Mouse (Mus musculus) 3T3-L1 (cell line): Measurements from ENCODE around the gene Dnajb1.

Experiments used
- DNase-seq: peaks from one replicate; pipeline ENCODE4 v3.0.0-alpha.2; 2015; ENCODE audit warnings: low read depth, low spot score

Gene Dnajb1

DNA sequence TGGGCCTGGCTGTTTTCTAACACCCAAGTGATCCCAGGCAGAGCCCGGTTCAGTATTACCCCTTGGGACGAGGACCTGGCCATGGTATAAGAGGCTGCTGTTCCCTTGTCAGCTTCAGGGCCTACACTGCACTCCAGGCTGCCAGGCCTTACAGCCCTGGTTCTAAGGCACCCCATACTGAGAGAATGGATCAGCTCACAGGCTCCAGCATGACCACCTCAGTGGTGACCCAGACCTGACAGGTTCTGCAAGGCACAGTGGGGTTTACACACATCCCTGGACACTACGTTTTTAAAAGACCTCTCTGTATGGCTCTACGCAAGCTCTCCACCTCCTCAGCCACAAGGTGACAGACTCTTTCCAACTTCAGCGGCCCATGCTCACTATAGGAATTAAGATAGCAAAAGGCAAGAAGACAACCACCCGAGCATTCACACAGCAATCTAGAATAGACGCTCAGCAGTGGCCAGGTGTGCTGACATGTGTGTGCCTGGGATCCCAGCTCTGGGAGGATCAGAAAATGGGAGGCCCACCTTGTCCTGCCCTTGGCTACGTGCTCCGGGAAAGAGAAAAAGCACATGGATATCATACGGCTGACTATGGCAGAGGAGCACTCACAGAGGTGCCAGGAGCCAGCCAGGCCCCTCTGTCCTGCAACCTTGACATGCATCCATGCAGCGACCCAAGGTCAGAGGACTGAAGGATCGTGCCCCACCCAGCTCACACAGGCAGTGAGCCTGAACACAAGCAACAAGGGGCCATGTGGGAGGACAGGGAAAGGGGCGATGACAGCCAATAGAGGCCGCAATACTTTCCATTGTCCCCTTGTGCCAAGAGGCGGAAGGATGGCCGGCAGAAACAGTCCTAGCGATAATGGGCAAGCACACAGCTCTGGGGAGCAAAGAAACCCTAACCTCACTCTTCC is 29.6 kb upstream of the Dnajb1 start:
- DNase-seq: no peak

DNA sequence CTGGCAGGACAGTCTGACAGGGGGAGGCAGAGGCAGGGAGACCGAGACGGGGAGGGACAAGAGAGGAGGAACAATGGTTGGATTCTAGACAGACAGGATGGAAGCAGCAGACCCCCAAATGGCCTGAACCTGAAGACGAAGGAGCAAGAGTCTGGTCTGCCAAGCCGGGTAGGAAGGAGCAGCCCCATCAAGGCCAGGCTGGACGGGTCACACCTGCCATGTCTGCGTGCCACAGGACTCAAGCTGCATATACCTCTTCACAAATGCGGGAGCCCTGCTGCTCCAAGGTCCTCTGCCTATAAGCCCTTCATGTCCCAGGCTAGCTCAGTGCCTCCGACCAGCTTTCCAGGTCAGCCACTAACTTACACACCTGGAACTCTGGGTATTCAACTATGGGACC is 28.3 kb upstream of the Dnajb1 start:
- DNase-seq: no peak

DNA sequence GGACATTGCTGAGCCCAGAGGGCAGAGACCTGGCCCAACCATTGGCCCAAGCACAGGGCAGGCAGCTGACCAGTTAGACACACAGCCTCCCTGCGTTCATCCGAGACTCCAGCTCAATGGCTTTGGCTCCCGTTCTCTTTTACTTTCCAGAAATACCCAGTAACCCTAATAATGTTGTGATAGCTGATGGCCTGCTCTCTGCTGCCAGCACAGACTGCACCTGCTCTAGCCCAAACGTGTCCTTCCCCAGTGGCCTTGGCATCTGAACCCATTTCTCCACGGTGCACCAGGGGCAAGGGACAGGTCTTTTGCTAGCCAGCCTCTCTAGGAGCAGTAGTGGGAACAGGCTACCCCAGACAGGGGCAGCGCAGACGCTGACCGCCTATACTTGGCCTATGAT is 27.2 kb upstream of the Dnajb1 start:
- no peak for DNase-seq

DNA sequence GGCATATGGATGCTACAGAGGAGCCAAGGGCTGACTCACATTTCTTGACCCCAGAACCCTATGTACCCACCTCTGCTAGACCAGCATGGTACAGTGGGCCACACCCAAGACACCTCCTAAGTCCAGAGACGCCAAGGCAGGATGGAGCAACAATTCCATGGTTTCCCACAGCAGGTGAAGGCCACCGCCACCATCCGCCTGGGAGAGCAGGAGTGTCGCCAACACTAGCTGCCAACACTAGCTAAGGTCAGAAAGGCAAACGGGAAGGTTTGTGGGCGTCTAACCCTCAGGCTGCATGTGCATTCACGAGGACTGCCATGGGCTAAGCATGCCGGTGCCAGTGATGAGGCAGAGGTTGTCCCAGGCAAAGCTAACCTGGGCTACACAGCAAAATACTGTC is 25.8 kb upstream of the Dnajb1 start:
- DNase-seq: no peak

DNA sequence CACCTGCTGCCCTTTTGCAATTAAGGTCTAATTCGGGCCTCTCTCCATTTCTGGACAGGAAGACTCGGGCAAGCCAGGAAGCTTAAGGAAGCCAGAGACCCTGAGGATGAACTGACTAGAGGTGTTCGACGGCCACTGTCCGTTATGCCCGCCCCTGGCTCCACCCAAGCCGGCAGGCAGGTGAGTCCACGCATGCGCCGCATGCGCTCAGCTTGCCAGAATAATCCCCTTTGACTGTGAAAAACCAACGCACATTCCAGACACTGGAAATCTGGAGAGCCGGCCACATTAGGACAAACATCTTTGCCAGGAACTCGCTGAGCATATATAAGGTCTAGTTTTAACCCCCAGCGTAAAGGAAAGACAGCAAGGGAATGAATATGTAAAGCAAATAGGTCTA is 24.8 kb upstream of the Dnajb1 start:
- no peak for DNase-seq

DNA sequence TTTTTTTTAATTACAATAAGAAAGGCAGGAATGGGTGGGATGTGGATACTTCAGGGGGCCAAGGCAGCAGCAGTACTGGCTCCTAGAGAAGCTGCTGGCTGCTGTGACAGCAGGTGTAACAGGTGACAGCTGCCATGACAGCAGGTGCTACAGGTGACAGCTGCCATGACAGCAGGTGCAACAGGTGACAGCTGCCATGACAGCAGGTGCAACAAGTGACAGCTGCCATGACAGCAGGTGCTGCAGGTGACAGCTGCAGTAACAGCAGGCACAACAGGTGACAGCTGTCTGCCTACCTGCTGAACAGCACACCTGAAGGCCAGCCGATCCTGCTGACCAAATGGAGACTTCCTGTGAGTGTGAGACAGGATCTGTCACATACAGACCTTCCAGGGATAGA is 23.2 kb upstream of the Dnajb1 start:
- DNase-seq: no peak

DNA sequence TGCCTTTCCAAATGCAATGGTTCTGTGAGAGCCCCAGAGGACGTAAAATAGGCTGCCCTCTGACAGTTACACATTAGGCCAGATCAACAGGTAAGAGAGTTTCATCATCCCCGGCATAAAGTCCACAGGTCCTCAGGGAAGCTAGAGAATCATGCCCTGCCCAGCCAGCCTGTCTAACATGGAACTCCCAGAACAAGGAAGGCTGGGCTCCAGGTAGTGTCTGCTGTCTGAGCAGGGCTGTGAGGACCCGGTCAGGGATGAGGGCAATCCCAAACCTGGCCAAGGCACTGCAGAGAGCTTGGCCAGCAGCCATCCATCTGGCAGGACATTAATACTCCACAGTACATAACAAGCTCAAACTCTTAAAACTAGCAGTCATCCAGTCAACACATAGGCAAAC is 22.7 kb upstream of the Dnajb1 start:
- DNase-seq: no peak

DNA sequence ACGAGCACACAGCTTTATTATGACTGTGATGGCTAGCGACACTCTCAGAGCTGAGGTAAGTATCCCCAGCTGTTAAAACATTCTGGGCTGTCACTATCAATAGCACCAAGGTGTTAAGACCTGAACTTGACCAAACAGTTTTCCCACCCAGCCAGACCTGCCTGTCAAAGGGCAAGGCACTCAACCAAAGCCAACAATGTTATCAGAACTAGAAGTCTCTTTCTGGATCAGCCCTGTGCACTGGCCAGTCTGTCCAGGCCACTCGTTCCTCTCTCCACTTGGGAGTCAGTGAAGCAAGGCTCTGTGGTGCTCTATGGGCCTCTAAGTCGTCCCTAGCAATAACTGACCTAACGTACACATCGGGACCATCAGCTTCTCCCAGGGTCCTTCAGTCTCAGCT is 20.3 kb upstream of the Dnajb1 start:
- DNase-seq: no peak

DNA sequence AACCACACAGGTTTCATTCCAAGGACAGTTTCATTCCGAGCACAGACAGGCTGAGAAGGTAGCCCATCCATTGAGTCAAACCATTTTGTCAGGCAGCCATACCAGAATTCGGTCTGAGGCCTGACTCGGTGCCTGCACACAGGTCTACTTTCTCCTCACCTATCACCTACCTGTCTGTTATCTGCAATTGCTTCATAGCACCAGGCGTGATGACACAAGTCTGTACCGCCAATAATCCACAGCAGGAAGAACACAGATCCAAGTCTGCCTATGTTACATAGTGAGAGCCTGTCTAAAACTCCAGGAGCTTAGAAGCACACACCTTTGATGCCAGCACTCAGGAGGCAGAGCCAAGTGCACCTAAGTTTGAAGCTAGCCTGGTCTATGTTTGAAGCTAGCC is 19.1 kb upstream of the Dnajb1 start:
- DNase-seq: no peak

DNA sequence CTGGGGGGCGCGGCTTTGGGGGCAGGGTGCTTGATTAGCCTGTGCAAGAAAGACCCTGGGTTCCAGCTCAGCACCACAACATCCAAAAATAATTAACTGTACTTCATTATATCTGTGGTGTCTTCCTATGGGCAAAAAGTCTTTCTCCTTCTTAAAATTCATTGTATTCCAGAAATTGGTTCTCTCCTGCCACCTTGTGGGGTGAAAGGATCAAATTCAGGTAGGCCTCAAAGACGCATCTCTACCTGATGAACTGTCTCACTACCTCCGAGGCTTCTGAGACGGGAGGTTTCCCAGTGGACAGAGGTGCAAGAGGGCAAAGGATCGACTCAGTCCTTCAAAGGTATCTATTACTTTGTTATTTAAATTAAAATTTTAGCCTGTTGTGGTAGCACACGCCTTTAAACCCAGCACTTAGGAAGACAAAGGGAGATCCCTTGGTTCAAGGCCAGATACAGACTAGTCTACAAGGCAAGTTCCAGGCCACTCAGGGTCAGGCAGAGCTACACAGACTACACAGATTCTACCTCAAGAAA is 17.4 kb upstream of the Dnajb1 start:
- DNase-seq: no peak

DNA sequence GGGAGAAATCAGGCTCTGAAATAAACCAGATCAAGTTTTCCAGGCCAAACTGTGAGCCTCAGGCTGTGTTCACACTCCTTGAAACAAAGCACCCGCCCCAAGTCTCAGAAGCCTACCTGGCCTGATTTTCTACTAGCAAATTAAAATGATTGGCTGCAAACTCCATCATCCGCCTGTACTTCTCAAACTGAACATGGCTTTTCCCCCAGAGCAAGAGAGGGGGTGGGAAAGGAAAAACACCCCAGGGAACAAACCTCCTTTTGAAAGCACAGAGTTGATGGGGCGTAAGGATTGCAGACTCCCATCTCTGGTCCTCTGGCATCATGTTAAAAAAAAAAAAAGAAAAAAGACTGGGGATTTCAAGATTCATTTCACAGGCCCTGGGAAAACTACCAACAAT is 15.3 kb upstream of the Dnajb1 start:
- DNase-seq: no peak

DNA sequence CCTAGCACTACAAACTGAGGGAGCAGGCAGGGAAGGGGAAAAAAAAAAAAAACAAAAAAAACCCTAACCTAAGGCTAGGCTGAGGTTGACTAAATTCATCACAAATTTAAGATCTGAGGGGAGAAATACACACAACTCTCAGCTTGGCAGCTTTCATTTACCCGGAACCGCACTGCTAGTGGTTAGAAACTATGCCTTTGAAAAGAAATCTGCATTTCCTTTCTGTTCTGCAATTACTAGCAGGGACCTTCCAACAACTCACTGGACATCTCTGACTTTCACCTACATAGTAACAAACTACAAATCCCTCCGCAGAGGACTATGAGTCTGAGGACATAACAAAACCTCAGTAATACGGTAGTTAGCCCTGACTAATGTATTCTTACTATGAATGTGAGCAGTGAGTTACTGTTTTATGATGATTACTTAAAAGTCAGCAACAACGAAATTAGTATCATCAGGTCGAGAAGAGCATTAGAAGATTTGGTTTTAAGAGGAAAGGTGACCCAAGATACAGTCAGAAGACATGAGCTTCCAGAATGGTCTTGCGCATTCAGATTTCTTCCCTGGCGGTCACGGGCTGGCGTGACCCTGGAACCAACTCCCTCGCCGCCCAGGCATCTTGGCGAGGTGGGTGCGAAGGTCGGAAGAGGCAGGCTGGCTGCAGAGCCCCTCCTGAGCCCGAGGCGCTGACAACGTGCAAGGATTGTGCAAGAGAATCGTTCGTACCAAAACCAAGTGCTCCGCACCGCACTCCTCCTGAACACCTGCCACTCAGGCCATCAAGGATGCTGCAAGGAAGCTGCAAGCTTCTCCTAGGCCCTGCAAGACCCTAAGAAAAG is 14.4 kb upstream of the Dnajb1 start:
- DNase-seq: peak; percentile 56

DNA sequence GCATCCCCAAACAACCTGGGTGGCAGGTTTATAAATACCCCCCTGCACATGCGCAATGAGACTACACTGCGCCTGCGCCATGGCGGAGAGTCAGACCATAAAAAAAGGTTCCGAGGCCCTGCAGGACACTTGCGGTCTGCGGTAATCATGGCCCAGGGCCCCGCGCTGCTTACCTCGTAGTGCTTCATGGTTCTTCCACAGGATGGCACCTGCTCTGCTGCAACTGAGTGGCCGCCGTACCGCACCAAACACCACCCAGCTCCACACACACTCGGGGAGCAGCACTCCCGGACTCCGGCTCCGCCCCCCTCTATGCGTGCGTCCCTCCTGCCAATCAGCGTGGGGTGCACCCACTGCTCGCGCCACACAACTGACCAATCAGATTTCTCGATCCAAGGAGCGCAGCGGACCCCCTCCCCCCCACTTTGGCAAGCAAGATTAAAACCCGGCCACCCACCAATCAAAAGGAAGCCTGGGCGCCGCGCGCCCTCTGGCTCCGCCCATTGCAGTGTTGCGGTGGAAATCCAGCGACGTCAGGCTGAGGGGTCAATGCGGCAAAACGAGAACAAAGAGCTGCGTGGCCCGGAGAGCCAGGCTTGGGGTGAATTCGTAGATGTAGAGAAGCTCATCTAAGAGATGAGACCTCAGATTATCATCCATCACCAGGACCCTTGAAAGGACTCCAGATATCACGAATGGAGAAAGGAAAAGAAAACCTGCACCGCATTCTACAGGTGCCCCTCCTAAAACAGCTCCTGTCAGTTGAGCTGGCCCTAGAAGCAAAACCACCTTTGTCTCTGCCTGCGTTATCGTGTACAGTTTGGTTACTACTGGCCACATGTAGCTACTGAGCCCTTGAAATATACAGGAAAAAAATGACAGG is 13.6 kb upstream of the Dnajb1 start:
- DNase-seq: peak; percentile 99

DNA sequence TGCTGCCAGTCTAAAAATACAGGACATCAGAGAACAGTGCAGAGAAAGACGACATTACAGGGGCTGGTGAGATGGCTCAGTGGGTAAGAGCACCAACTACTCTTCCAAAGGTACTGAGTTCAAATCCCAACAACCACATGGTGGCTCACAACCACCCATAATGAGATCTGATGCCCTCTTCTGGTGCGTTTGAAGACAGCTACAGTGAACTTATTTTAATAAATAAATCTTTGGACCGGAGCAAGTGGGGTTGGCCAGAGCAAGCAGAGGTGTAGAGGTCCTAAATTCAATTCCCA is 13.0 kb upstream of the Dnajb1 start:
- DNase-seq: peak; percentile 25

DNA sequence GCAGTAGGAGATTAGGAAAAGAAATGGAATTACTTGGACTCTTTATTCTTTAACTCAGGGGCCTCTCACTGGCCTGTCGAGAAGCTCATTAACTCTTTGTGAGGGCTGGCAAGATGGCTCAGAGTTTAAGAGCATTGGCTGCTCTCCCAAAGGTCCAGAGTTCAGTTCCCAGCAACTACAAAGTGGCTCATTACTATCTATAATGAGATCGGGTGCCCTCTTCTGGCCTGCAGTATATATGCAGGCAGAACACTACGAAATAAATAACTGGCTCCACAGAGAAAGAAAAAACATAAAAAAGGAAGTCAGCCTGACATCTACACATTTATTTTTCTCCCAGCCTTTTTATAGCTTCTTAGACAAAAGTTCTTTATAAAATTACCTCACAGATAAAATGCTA is 11.6 kb upstream of the Dnajb1 start:
- peak; percentile 61 for DNase-seq

DNA sequence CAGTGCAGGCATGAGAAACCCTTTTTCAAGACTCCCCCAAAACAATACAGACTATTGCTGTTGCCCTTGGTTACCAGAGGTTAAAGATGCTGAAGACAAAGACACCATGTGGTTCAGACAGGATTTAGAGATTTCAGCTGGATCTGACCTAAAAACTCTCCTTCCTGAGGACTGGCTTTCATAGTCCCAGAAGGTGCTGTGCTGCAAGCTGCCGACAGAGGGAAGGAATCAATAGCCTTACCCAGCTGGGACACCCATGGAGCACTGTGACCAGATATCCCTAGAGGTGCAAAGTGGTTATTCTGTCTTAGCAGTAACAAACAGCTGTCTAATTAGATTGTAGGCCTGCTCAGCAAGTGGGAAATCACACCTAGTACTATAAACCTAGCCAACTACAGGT is 9.8 kb upstream of the Dnajb1 start:
- no peak for DNase-seq

DNA sequence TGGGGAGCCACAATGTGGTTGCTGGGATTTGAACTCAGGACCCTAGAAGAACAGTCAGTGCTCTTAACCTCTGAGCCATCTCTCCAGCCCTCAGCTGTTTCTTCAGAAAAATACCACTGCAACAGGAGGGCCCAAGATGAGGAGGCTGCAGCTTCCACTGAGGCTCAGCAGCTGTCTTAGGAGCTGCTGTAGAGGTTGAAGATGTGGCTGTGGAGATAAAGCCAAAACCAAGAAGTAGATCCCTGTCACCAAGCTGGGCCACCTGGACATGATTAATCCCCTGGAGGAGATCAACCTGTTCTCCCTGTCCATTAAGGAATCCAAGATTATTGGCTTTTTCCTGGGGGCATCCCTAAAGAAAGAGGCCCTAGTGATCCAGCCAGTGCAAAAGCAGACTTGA is 8.2 kb upstream of the Dnajb1 start:
- DNase-seq: no peak

DNA sequence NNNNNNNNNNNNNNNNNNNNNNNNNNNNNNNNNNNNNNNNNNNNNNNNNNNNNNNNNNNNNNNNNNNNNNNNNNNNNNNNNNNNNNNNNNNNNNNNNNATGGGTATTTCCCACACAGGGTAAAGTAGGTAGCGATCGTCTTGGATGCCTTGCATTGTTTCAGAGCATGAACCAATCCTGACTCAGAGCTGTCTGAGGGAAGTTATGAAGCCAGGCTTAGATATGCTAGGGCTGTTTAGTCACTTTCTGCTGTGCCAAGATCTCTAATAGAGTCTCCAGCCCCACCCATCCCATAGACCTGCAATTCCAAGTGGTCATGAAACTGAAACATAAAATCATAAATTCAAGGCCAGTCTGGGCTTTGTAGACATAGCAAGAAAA is 5.4 kb upstream of the Dnajb1 start:
- DNase-seq: peak; percentile 94

DNA sequence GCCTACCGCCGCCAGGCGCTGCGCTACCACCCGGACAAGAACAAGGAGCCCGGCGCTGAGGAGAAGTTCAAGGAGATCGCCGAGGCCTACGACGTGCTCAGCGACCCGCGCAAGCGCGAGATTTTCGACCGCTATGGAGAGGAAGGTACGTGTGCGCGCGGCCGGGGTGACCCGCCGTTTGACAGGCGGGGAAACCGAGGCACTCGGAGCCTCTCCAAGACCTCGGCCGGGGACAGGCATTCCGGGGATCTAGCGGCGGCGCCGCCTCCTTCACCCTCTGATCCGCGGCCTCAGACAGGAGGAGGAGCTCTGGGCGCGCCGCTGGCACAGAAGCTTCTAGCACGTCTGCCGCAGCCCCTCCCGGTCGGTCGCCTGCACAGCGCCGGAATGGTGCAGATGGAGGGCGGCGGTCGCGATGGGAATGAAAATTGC is 421 bp downstream of the Dnajb1 start:
- peak; percentile 89 for DNase-seq

DNA sequence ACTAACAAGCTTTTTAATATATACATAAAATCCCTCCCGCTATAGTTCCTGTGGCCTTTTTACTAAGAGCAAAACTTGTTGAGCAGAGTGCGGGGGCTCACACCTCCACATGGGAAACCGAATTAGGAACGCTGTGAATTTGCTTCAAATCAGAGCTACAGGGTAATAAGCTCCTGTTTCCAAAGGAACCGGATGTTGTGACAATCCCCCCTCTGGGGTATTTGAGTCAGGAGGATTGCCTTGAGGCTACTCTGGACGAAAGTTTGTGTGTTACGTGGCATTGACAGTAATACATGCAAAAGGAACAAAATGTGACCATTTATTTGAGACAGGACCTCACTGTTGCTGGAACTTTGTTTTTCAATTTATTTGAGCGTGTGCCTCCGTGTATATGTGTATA is 1.1 kb downstream of the Dnajb1 start:
- DNase-seq: peak; percentile 58

DNA sequence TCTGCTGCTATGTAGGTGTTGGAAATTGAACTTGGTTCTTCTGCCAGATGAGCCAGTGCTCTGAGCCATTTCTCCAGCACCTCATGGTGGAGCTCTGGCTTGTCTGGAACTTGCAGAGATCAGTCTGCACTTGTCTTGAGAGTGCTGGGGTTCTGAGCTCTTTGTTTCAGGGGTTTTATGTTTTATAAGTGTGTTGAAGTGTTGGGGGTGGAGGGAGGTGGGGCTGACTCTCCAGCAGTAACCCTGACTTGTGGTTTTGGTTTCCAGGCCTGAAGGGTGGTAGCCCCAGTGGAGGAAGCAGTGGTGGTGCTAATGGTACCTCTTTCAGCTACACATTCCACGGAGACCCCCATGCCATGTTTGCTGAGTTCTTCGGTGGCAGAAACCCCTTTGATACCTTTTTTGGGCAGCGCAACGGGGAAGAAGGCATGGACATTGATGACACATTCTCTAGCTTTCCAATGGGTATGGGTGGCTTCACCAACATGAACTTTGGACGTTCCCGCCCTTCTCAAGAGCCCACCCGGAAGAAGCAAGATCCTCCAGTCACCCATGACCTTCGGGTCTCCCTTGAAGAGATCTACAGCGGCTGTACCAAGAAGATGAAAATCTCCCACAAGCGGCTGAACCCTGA is 1.7 kb downstream of the Dnajb1 start:
- no peak for DNase-seq
